Mouse (Mus musculus) forebrain, embryonic 15.5 days (tissue): ENCODE results near the gene Gpx5. TPM values are rescaled to one million over a fixed set of nuclear protein-coding genes. Genes with fewer than 3 reads are reported as not detected.
"Not testable (repeated sequence)": the region's sequence is repeated elsewhere in the genome, so short reads cannot be mapped to it uniquely, and the experiment has no call there.

Source experiments
- ATAC-seq: fragments of 200-750 bp; cut with Nextera tagmentation; replicated peaks from 2 replicates; pipeline ENCODE4 v1.8.0; 2017; ENCODE audit warnings: mild to moderate bottlenecking, moderate TSS enrichment, moderate library complexity
- H3K27ac ChIP-seq: fragments of 300-500 bp; sonication (generic); replicated peaks from 2 replicates; pipeline ENCODE4 v1.5.1; 2015; ENCODE audit warnings: mild to moderate bottlenecking, inconsistent platforms
- H3K27me3 ChIP-seq: fragments of 300-500 bp; sonication (generic); 2 replicates; pipeline ENCODE4 v1.6.1; 2015; ENCODE audit warnings: inconsistent platforms
- H3K36me3 ChIP-seq: fragments of 300-500 bp; sonication (generic); 2 replicates; pipeline ENCODE4 v1.6.1; 2015; ENCODE audit warnings: mild to moderate bottlenecking, inconsistent platforms
- H3K4me1 ChIP-seq: fragments of 300-500 bp; sonication (generic); 2 replicates; pipeline ENCODE4 v1.6.1; 2015; ENCODE audit warnings: inconsistent platforms
- H3K4me2 ChIP-seq: fragments of 300-500 bp; sonication (generic); replicated peaks from 2 replicates; pipeline ENCODE4 v1.6.1; 2015; ENCODE audit warnings: mild to moderate bottlenecking, inconsistent platforms
- H3K4me3 ChIP-seq: fragments of 300-500 bp; sonication (generic); 2 replicates; pipeline ENCODE4 v1.5.1; 2015; ENCODE audit warnings: mild to moderate bottlenecking, inconsistent platforms
- H3K9ac ChIP-seq: fragments of 300-500 bp; sonication (generic); replicated peaks from 2 replicates; pipeline ENCODE4 v1.6.1; 2015; ENCODE audit warnings: mild to moderate bottlenecking, inconsistent platforms
- H3K9me3 ChIP-seq: fragments of 300-500 bp; sonication (generic); 2 replicates; pipeline ENCODE4 v1.6.1; 2016; ENCODE audit warnings: inconsistent platforms
- WGBS: fragments of 180-500 bp; shearing (Covaris S2); methylation state at CpG from one replicate; pipeline ENCODE4 v1.1.7; 2015; ENCODE audit warnings: mixed read lengths; 5-methylcytosine and 5-hydroxymethylcytosine counted together
- polyA plus RNA-seq: library from polyadenylated mRNA; unstranded; fragments of >200 nt; fragmentation: Nextera tagmentation; extraction: Ambion mirVana; gene quantifications from 2 replicates; pipeline ENCODE4 v1.2.1, GENCODE M21; 2015

Gene Gpx5
- polyA plus RNA-seq, 1 experiment from 2014 or later, result not detected

- Histone ChIP-seq H3K9me3 (no peaks in the 10 kb centered on the region), H3K4me1 (peaks cover 3% of the 10 kb centered on the region; the same call in 1 of the 2 replicates), H3K4me2 (no peak overlapping the region), H3K27me3 (peaks cover 13% of the 10 kb centered on the region; the same call in 1 of the 2 replicates), H3K36me3 (no peaks in the 10 kb centered on the region), H3K27ac (no peak overlapping the region), H3K4me3 (no peak overlapping the region), H3K9ac (no peak overlapping the region)
- whole genome bisulfite sequencing, result 86% methylated on average over 2 of the region's 2 CpGs
- no peak for ATAC-seq
Observed at GRCm38 (mm10) chr13:21246276-21246675, 46.3 kb downstream of the Gpx5 start.

- peaks cover 13% of the 10 kb centered on the region; the same call in 1 of the 2 replicates for H3K27me3 ChIP-seq
- H3K4me2 ChIP-seq, H3K27ac ChIP-seq, ATAC-seq, H3K4me3 ChIP-seq, H3K9ac ChIP-seq, H3K36me3 ChIP-seq, H3K4me1 ChIP-seq, H3K9me3 ChIP-seq: not testable (repeated sequence)
- WGBS, result 53% methylated on average over 1 of the region's 1 CpGs
Observed at GRCm38 (mm10) chr13:21244967-21245366, 47.6 kb downstream of the Gpx5 start.

- no peak overlapping the region for H3K4me2 ChIP-seq
- peaks cover 3% of the 10 kb centered on the region; the same call in 1 of the 2 replicates for H3K4me1 ChIP-seq
- WGBS, result 84% methylated on average over 5 of the region's 5 CpGs
Observed at GRCm38 (mm10) chr13:21244089-21244488, 48.4 kb downstream of the Gpx5 start.

GRCm38 (mm10) chr13:21243196-21243595 is 49.3 kb downstream of the Gpx5 start:
- no peak overlapping the region for H3K4me2 ChIP-seq
- 26% methylated on average over 13 of the region's 13 CpGs for WGBS
- peaks cover 13% of the 10 kb centered on the region; the same call in 1 of the 2 replicates for H3K27me3 ChIP-seq
- no peaks in the 10 kb centered on the region for H3K9me3 ChIP-seq
- no peak overlapping the region for H3K4me3 ChIP-seq
- H3K9ac ChIP-seq, result no peak overlapping the region
- H3K27ac ChIP-seq, result no peak overlapping the region
- peaks cover 3% of the 10 kb centered on the region; the same call in 1 of the 2 replicates for H3K4me1 ChIP-seq
- no peak for ATAC-seq
- no peaks in the 10 kb centered on the region for H3K36me3 ChIP-seq

More at GRCm38 (mm10) chr13:21244089-21244488, 48.4 kb downstream of the Gpx5 start:
- no peak overlapping the region for H3K9ac ChIP-seq
- H3K9me3 ChIP-seq, result no peaks in the 10 kb centered on the region
- H3K27ac ChIP-seq, result no peak overlapping the region
- ATAC-seq, result no peak
- no peaks in the 10 kb centered on the region for H3K36me3 ChIP-seq
- H3K4me3 ChIP-seq, result no peak overlapping the region
- H3K27me3 ChIP-seq, result peaks cover 13% of the 10 kb centered on the region; the same call in 1 of the 2 replicates

GRCm38 (mm10) chr13:21242408-21243125 is 50.0 kb downstream of the Gpx5 start:
- Histone ChIP-seq H3K27ac (no peak overlapping the region), H3K4me2 (no peak overlapping the region), H3K9me3 (no peaks in the 10 kb centered on the region), H3K36me3 (no peaks in the 10 kb centered on the region), H3K9ac (no peak overlapping the region), H3K4me3 (no peak overlapping the region), H3K27me3 (peaks cover 13% of the 10 kb centered on the region; the same call in 1 of the 2 replicates), H3K4me1 (peaks cover 3% of the 10 kb centered on the region; the same call in 1 of the 2 replicates)
- ATAC-seq, result no peak
- 7% methylated on average over 16 of the region's 16 CpGs for WGBS

GRCm38 (mm10) chr13:21240788-21241187 is 51.7 kb downstream of the Gpx5 start:
- H3K4me1 ChIP-seq, result peaks cover 3% of the 10 kb centered on the region; the same call in 1 of the 2 replicates

GRCm38 (mm10) chr13:21237161-21237560 is 55.4 kb downstream of the Gpx5 start:
- Histone ChIP-seq H3K27me3 (no peaks in the 10 kb centered on the region), H3K36me3 (no peaks in the 10 kb centered on the region), H3K4me1 (peaks cover 6% of the 10 kb centered on the region), H3K9ac (no peak overlapping the region), H3K27ac (no peak overlapping the region), H3K4me3 (no peak overlapping the region), H3K4me2 (no peak overlapping the region), H3K9me3 (no peaks in the 10 kb centered on the region)
- no peak for ATAC-seq
- WGBS, result 82% methylated on average over 6 of the region's 6 CpGs

More at GRCm38 (mm10) chr13:21240788-21241187, 51.7 kb downstream of the Gpx5 start:
- 9% methylated on average over 7 of the region's 7 CpGs for WGBS
- H3K27ac ChIP-seq, result no peak overlapping the region
- peaks cover 13% of the 10 kb centered on the region; the same call in 1 of the 2 replicates for H3K27me3 ChIP-seq
- no peaks in the 10 kb centered on the region for H3K36me3 ChIP-seq
- no peak for ATAC-seq
- no peak overlapping the region for H3K4me2 ChIP-seq
- no peak overlapping the region for H3K9ac ChIP-seq
- no peak overlapping the region for H3K4me3 ChIP-seq
- H3K9me3 ChIP-seq, result no peaks in the 10 kb centered on the region

GRCm38 (mm10) chr13:21236714-21237113 is 55.8 kb downstream of the Gpx5 start:
- H3K9me3 ChIP-seq, result no peaks in the 10 kb centered on the region
- no peak for ATAC-seq
- no peaks in the 10 kb centered on the region for H3K27me3 ChIP-seq
- H3K9ac ChIP-seq, result no peak overlapping the region
- no peaks in the 10 kb centered on the region for H3K36me3 ChIP-seq
- H3K27ac ChIP-seq, result no peak overlapping the region
- peaks cover 6% of the 10 kb centered on the region for H3K4me1 ChIP-seq
- H3K4me3 ChIP-seq, result no peak overlapping the region
- no peak overlapping the region for H3K4me2 ChIP-seq
- WGBS, result 76% methylated on average over 2 of the region's 2 CpGs

Other genes with a start within 250 kb of the Gpx5 start
- gene Olfr1370, start 217.8 kb downstream of the Gpx5 start, polyA plus RNA-seq, result not detected in 2 replicates
- 0.06 TPM in 1 of 2 replicates, not detected in the other for gene Olfr1369-ps1, start 181.2 kb downstream of the Gpx5 start, polyA plus RNA-seq
- gene Olfr263, start 163.1 kb downstream of the Gpx5 start, polyA plus RNA-seq, result not detected in 2 replicates
- not detected in 2 replicates for gene Olfr1368, start 146.9 kb downstream of the Gpx5 start, polyA plus RNA-seq
- 98.8 and 101 TPM in 2 replicates for gene Trim27, start 113.3 kb downstream of the Gpx5 start, polyA plus RNA-seq
- not detected in 2 replicates for gene Gpx6, start 19.4 kb upstream of the Gpx5 start, polyA plus RNA-seq
- gene Olfr1367, start 54.2 kb upstream of the Gpx5 start, polyA plus RNA-seq, result not detected in 2 replicates
- 16.4 and 16.7 TPM in 2 replicates for gene Zscan12, start 70.1 kb upstream of the Gpx5 start, polyA plus RNA-seq
- 94.1 and 98.8 TPM in 2 replicates for gene Zkscan3, start 110.0 kb upstream of the Gpx5 start, polyA plus RNA-seq
- 2.8 and 3.5 TPM in 2 replicates for gene Pgbd1, start 148.3 kb upstream of the Gpx5 start, polyA plus RNA-seq
- gene Zscan26, start 161.0 kb upstream of the Gpx5 start, polyA plus RNA-seq, result 19.3 and 20.8 TPM in 2 replicates
- 3.4 and 3.5 TPM in 2 replicates for gene Nkapl, start 175.8 kb upstream of the Gpx5 start, polyA plus RNA-seq
- 9.4 and 11.0 TPM in 2 replicates for gene Zkscan4, start 186.2 kb upstream of the Gpx5 start, polyA plus RNA-seq
- gene Gm10065, start 186.7 kb upstream of the Gpx5 start, polyA plus RNA-seq, result not detected in 2 replicates
- 0.23 and 0.24 TPM in 2 replicates for gene AK157302, start 202.5 kb upstream of the Gpx5 start, polyA plus RNA-seq
- 4.5 and 8.2 TPM in 2 replicates for gene Gm11273, start 208.7 kb upstream of the Gpx5 start, polyA plus RNA-seq
- 4.9 and 5.4 TPM in 2 replicates for gene Zkscan8, start 238.4 kb upstream of the Gpx5 start, polyA plus RNA-seq